Mouse (Mus musculus) bone marrow, adult 2 months (tissue): Measurements from ENCODE around the gene Kdelr1. TPM values are rescaled to one million over a fixed set of nuclear protein-coding genes. Genes with fewer than 3 reads are reported as not detected.
A peak's percentile ranks its signal among the peaks of the same experiment; 100 is the strongest.

Experiments used
- H3K27ac ChIP-seq: fragments of 200-500 bp; 2 replicates; pipeline ENCODE4 v1.5.1; 2012; ENCODE audit warnings: low read depth, mild to moderate bottlenecking, control low read depth, inconsistent platforms, low read length; ENCODE audit not compliant: control insufficient read depth, poor library complexity, insufficient read depth
- H3K4me1 ChIP-seq: fragments of 200-500 bp; 2 replicates; pipeline ENCODE4 v1.6.1; 2011; ENCODE audit warnings: low read length; ENCODE audit not compliant: control insufficient read depth, insufficient read depth
- H3K4me3 ChIP-seq: fragments of 200-500 bp; replicated peaks from 2 replicates; pipeline ENCODE3; 2011; ENCODE audit warnings: mild to moderate bottlenecking, low read depth, low read length, control low read depth; ENCODE audit not compliant: control insufficient read depth
- CTCF ChIP-seq: fragments of 200-500 bp; IDR thresholded peaks from 2 replicates; pipeline ENCODE4 v1.5.1; 2011; ENCODE audit warnings: low read length, control low read depth; ENCODE audit not compliant: control insufficient read depth, insufficient read depth
- POLR2A ChIP-seq: fragments of 200-500 bp; IDR thresholded peaks from 2 replicates; pipeline ENCODE4 v1.6.1; 2011; ENCODE audit warnings: low read depth, mild to moderate bottlenecking, control low read depth, low read length, borderline replicate concordance; ENCODE audit not compliant: control insufficient read depth
- WGBS: fragments of 180-500 bp; shearing (Covaris S2); methylation state at CpG from one replicate; pipeline ENCODE4 v1.1.7; 2018; 5-methylcytosine and 5-hydroxymethylcytosine counted together
- polyA plus RNA-seq: library from polyadenylated mRNA; stranded (reverse); fragments of >200 nt; gene quantifications from 2 replicates; pipeline ENCODE4 v1.2.4, GENCODE M21; 2011; ENCODE audit warnings: low replicate concordance; ENCODE audit not compliant: missing spikeins, insufficient read depth, insufficient read length

Gene Kdelr1
- polyA plus RNA-seq, 1 experiment, result 69.2 TPM

DNA sequence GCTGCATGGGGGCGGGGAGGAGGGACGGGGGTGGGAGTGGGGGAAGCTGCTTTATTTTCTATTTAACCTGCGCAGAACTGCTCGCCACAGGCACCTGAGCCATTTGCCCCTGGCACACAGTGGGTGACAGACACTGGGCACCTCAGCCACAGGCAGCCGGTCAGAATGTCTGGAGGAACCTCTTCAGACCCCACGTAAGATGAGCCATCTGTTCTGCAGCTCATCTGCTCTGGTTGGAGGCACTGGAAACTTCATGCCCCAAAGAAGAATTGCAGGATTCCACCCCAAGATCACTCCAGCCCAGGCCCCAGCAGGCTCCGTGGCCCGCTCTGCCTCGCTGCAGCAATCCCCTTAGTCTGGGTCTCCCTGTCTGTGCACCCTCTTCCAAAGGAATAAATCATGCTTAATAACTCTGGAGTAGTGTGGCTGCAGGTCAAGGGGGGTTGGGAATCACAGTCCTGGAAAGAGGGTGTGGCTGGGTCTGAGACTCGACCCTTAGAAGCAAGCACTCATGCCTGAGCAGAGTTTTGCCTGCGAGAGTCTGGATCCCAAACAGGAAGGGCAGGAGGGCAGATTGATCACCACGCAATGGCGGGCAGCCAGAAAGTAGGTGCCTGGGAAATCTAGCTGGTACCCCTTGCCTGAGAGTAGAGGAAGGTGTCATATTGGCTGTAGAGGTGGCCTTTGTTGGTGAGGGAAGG lies 44.6 kb downstream of the Kdelr1 start:
- 18% methylated on average over 13 of the region's 13 CpGs for WGBS
- H3K4me3 ChIP-seq, result peak overlapping the region; percentile 19
- TF ChIP-seq CTCF, result no peak
- no peak for TF ChIP-seq POLR2A

DNA sequence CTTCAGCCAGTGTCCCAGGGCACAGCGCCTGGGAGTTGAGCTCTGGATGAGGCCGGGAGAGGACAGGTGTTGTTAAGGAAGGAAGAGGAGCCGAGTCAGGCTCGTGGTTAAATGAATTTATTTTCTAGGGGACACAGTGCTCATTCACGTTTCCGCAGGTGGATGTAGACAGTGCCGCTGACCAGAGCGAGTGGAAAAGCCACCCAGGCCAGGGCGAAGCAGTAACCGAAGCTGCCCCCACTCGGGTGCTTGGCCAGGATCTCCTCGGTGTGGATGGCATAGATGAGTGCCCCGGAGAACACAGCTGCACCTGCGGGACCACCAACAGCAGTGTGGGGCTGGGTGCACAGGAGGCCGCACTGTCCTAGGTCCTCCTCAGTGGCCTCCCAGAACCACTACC lies 45.4 kb downstream of the Kdelr1 start:
- Histone ChIP-seq H3K4me1 (peaks cover 17% of the 10 kb centered on the region), H3K27ac (peak overlapping the region; percentile 65; the same call in 1 of the 2 replicates), H3K4me3 (no peak overlapping the region)
- 72% methylated on average over 15 of the region's 15 CpGs for WGBS
- TF ChIP-seq POLR2A (no peak), CTCF (no peak)

More for the DNA sequence above, 44.6 kb downstream of the Kdelr1 start:
- Histone ChIP-seq H3K4me1 (peaks cover 16% of the 10 kb centered on the region), H3K27ac (peak overlapping the region; percentile 65)

DNA sequence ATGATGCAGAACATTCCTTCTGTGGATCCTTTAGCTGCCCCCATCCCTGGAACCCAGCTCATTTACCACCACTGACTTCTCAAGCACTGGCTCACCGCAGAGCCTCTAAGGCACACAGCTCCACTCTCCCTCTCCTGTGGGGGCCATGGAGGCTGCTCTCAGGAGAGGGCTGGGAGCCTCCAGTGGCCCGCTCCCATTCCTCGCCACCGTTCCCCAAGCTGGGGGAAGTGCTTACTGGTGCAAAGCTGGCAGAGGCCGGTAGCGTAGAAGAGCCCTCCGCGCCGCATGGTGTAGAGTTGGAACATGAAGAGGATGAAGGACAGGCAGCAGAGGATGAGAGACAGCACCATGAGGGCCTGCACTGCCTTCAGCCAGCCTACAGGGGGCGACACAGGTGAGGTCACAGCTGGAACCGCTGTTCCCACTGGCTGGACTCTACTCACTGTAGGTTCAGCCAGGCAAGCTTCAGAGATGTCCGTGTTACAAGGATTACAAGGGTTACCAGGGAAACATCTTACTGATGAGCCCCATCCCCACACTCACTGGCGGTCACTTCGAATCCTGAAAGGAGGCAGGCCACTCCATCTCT lies 46.6 kb downstream of the Kdelr1 start:
- peak overlapping the region; percentile 16 for H3K4me3 ChIP-seq
- WGBS, result 62% methylated on average over 14 of the region's 14 CpGs
- peaks cover 17% of the 10 kb centered on the region for H3K4me1 ChIP-seq
- TF ChIP-seq POLR2A (no peak), CTCF (peak; percentile 71)
- no peak overlapping the region for H3K27ac ChIP-seq

DNA sequence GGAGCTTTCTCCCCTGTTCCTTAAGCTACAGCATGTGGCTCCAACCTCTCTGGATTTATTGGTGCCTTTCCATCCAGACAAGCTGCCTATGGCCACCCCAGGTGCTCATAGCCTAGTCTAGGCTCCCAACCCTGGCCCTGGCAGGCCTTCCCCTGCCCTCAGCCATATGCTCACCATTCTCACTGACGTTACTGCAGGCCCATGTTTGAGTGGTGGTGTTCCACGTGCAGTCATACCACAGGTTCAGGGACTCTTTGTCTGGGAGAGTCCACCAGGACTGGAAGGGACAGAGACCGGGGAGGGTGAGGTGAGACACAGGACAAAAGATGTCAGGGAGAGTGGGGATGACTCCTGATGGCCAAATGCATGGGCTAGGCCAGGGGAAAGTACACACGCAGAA lies 47.2 kb downstream of the Kdelr1 start:
- TF ChIP-seq CTCF, result no peak
- TF ChIP-seq POLR2A, result no peak
- Histone ChIP-seq H3K4me3 (peak overlapping the region; percentile 66), H3K4me1 (peaks cover 19% of the 10 kb centered on the region), H3K27ac (peak overlapping the region; percentile 84)
- 17% methylated on average over 4 of the region's 4 CpGs for WGBS

DNA sequence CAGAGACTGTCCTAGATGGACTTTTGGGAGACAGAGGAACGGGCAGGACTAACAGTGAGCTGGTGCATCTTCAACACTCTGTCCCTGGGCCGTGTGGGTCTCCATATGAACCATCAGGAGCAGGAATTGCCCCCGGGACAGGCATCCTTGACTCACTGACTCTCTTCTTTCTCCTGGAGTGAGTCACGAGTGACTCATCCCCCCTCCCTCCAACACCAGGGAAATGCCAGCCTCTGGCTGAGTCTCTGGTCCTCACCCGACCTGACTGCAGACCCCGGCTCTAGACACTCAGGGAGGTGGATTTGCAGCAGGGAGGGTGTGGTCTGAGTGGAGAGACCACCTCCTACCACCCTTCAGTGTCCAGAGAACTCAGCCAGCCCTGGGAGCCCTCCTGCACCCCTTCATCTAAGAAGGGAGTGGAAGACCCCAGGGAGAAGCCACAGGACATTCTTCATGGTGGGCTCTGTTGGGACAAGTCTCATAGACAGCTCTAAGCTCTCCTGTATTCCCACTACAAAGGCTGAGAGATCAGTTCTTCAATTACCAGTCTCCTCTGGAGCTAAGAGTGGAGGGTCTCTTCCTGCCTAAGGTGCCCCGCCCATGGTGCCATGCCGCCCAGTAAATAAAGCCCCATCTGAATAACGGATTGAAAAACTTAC lies 48.1 kb downstream of the Kdelr1 start:
- H3K27ac ChIP-seq, result peak overlapping the region; percentile 84
- H3K4me3 ChIP-seq, result peak overlapping the region; percentile 66
- TF ChIP-seq CTCF (no peak), POLR2A (no peak)
- 1% methylated on average over 9 of the region's 9 CpGs for WGBS
- H3K4me1 ChIP-seq, result peaks cover 19% of the 10 kb centered on the region

DNA sequence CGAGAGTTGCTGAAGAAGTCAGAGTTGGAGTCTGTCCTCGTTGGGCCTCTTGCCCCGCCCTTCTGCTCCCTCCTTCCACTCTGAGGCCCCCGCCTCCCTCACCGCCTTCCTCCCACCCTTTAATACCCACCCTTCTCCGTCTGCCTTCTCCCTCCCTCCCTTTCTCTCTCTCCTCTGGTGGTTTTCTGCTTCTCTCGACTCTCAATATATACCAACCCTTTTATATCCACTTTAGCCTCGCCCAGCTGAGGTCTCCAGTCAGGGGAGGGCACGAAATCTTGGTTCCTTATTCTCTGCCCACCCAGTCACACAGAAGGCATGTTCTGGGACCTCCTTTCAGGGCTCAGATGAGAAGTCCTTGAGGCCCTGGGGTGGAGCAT lies 48.7 kb downstream of the Kdelr1 start, which contains the start of gene Emp3:
Gene Emp3 (minus strand): TSS at position 163 of the 380 bp plus-strand sequence.
- peaks cover 19% of the 10 kb centered on the region for H3K4me1 ChIP-seq

DNA sequence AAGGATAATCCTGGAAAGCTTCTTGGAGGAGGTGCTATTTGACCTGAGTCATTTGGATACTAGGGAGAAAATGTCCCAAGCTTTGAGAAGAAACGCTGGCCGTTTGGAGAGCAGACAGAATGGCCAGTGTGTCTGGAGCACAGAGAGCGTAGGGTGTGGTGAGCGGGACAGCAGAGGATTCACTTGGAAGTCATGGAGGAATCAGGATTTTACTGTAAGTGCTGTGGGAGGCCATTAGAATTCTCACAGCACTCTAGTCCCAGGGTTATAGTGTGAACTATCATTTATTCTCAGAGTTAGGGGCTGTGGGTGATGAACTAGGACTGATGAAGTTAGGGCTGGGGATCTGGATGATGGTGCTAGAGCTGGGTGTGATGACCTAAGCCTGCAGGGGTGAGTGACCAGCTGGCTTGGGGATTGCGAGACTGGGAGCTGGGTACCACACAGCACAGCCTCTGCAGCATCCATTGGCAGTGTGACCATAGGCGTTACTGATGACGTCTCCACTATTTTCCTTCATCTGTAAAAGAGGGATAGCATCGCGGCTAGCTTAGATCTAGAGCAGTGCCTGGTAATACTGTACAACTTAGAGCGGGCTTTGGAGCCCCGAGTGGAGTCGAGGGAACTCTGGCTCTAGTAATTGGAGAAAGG lies 49.5 kb downstream of the Kdelr1 start:
- WGBS, result 45% methylated on average over 12 of the region's 12 CpGs
- H3K4me1 ChIP-seq, result peaks cover 18% of the 10 kb centered on the region
- no peak for TF ChIP-seq POLR2A
- TF ChIP-seq CTCF, result no peak

More for the DNA sequence above, 48.7 kb downstream of the Kdelr1 start, which contains the start of gene Emp3:
- H3K27ac ChIP-seq, result peak within 1 kb of the TSS; percentile 90
- 1% methylated on average over 9 of the region's 9 CpGs for whole genome bisulfite sequencing
- TF ChIP-seq POLR2A (peak; percentile 61; the same call in 1 of the 2 replicates), CTCF (no peak)
- peak within 1 kb of the TSS; percentile 66 for H3K4me3 ChIP-seq

More for the DNA sequence above, 49.5 kb downstream of the Kdelr1 start:
- H3K4me3 ChIP-seq, result no peak overlapping the region
- peak overlapping the region; percentile 90 for H3K27ac ChIP-seq
